Mouse (Mus musculus): ENCODE data around the gene Rxfp4. TPM values are rescaled to one million over a fixed set of nuclear protein-coding genes. Genes with fewer than 3 reads are reported as not detected.
"Not testable (repeated sequence)": the region's sequence is repeated elsewhere in the genome, so short reads cannot be mapped to it uniquely, and the experiment has no call there.

Gene Rxfp4
- polyA plus RNA-seq, 1 experiment from 2014 or later: not detected

DNA sequence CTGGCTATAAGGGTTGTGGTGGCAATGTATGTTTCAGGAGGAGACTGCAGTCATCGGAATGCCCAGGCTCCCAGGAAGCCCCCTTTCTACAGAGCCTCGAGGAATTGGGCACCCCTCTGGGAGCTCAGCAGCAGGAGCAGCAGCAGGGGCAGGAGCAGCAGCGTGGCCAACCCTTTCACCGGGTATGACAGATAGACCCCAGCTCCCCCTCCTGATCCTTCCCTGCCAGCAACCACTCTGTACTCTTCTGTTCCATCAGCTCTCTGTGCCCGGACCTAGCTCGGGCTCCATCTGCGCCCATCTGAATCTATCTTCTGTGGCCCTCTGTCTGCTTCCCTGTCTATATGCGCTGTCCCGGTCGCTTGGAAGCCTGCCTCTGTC, 45.2 kb downstream of the Rxfp4 start:
- Histone ChIP-seq H3K36me3 (ENCODE audit: control insufficient read depth, insufficient read depth, low read length) (no peaks in the 10 kb centered on the region), H3K4me3 (ENCODE audit: low read length) (peak overlapping the region; percentile 27), H3K27ac (ENCODE audit: low read length) (no peak overlapping the region), H3K9ac (ENCODE audit: low read depth, low read length) (peak overlapping the region; percentile 55), H3K4me1 (ENCODE audit: control insufficient read depth, insufficient read depth, low read length) (peaks cover 6% of the 10 kb centered on the region; the same call in 1 of the 2 replicates), H3K4me2 (ENCODE audit: low read depth, low read length) (peak overlapping the region; percentile 61), H3K27me3 (replicated peaks; ENCODE audit: control insufficient read depth, insufficient read depth, low read length) (no peaks in the 10 kb centered on the region), H3K9me3 (ENCODE audit: control insufficient read depth, low read length) (no peaks in the 10 kb centered on the region)
- WGBS: 25% methylated on average over 10 of the region's 10 CpGs
- peak; percentile 19 for ATAC-seq

DNA sequence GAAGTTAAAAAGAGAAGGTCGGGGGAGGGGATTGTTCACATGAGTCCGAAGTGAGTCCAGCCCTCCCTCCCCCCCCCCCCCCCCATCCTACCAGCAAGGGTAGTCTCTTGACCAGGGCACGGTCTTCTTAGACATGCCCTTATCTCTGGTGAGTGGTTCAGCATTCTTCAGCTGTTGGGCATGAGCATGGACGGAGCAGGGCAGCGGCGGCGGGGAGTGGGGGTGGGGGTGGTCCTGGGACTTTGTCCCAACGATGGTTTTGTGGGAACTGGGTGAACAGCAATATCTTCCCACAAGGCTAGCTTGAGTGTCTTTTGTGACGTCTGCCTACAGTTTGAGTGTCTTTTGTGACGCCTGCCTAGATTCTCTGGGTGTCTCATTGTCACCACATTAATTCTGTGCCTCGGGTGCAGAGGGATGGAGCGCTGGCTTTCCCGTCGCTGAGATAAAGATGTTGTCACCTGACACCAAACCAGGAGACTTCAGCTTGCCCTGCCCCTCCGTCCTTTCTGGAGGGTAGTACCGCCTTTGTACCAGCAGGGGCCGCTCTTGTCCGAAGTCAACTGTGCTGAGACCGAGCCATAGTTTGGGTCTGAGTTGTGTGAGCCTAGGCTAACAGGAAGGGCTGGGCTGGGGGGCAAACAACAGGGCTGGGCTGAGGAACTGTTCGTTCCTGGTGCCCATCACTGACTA, 45.7 kb downstream of the Rxfp4 start:
- peak overlapping the region; percentile 61 for H3K4me2 ChIP-seq (ENCODE audit: low read depth, low read length)
- peak; percentile 89 for ATAC-seq
- H3K36me3 ChIP-seq (ENCODE audit: control insufficient read depth, insufficient read depth, low read length): no peaks in the 10 kb centered on the region
- WGBS: under 1% methylated on average over 20 of the region's 20 CpGs
- peaks cover 6% of the 10 kb centered on the region; the same call in 1 of the 2 replicates for H3K4me1 ChIP-seq (ENCODE audit: control insufficient read depth, insufficient read depth, low read length)
- peak overlapping the region; percentile 55 for H3K9ac ChIP-seq (ENCODE audit: low read depth, low read length)
- no peaks in the 10 kb centered on the region for H3K9me3 ChIP-seq (ENCODE audit: control insufficient read depth, low read length)
- H3K27me3 ChIP-seq (replicated peaks; ENCODE audit: control insufficient read depth, insufficient read depth, low read length): no peaks in the 10 kb centered on the region
- H3K27ac ChIP-seq (ENCODE audit: low read length): no peak overlapping the region
- H3K4me3 ChIP-seq (ENCODE audit: low read length): peak overlapping the region; percentile 27

DNA sequence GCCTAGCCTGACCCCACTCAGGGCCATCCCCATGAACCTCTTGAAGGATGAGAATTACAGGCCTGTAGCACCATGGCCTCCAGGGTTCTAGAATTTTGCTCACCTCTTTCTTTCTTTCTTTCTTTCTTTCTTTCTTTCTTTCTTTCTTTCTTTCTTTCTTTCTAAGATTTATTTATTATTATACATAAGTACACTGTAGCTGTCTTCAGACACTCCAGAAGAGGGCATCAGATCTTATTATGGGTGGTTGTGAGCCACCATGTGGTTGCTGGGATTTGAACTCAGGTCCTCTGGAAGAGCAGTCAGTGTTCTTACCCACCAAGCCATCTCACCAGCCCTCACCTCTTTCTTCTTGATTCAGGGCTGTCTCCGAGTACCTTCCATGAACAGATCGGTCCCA, 47.3 kb downstream of the Rxfp4 start, which contains the start of gene Arhgef2:
Gene Arhgef2, plus strand, starts transcription at position 301 of the 400 bp plus-strand sequence.
- H3K9ac ChIP-seq (ENCODE audit: low read depth, low read length); H3K27ac ChIP-seq (ENCODE audit: low read length); H3K4me2 ChIP-seq (ENCODE audit: low read depth, low read length); H3K4me1 ChIP-seq (ENCODE audit: control insufficient read depth, insufficient read depth, low read length); ATAC-seq; H3K9me3 ChIP-seq (ENCODE audit: control insufficient read depth, low read length); H3K27me3 ChIP-seq (replicated peaks; ENCODE audit: control insufficient read depth, insufficient read depth, low read length); H3K36me3 ChIP-seq (ENCODE audit: control insufficient read depth, insufficient read depth, low read length); H3K4me3 ChIP-seq (ENCODE audit: low read length): not testable (repeated sequence)
- WGBS: 85% methylated on average over 2 of the region's 2 CpGs

DNA sequence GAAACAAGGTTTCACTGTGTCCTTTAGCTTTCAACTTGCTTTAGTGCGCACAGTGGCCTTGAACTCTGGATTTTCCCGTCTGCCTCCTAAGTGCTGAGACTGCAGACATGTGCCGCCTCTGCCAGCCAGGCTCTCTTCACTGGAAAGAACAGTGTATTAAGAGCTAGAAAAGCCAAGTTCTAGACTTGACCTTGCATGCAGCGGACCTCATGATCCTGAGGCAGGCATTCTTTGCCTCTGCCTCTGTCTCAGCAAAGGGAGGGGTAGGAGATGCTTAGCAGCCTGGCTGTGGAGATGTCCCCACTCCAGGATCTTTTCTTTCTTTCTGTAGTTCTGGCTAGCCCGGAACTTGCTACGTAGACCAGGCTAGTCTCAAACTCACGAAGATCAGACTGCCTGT, 48.1 kb downstream of the Rxfp4 start:
- H3K36me3 ChIP-seq (ENCODE audit: control insufficient read depth, insufficient read depth, low read length): no peaks in the 10 kb centered on the region
- WGBS: 88% methylated on average over 7 of the region's 7 CpGs
- no peak overlapping the region for H3K4me3 ChIP-seq (ENCODE audit: low read length)
- H3K9me3 ChIP-seq (ENCODE audit: control insufficient read depth, low read length): no peaks in the 10 kb centered on the region
- H3K4me2 ChIP-seq (ENCODE audit: low read depth, low read length): no peak overlapping the region
- H3K27ac ChIP-seq (ENCODE audit: low read length): no peak overlapping the region
- peaks cover 6% of the 10 kb centered on the region; the same call in 1 of the 2 replicates for H3K4me1 ChIP-seq (ENCODE audit: control insufficient read depth, insufficient read depth, low read length)
- H3K27me3 ChIP-seq (replicated peaks; ENCODE audit: control insufficient read depth, insufficient read depth, low read length): no peaks in the 10 kb centered on the region
- no peak overlapping the region for H3K9ac ChIP-seq (ENCODE audit: low read depth, low read length)
- no peak for ATAC-seq

DNA sequence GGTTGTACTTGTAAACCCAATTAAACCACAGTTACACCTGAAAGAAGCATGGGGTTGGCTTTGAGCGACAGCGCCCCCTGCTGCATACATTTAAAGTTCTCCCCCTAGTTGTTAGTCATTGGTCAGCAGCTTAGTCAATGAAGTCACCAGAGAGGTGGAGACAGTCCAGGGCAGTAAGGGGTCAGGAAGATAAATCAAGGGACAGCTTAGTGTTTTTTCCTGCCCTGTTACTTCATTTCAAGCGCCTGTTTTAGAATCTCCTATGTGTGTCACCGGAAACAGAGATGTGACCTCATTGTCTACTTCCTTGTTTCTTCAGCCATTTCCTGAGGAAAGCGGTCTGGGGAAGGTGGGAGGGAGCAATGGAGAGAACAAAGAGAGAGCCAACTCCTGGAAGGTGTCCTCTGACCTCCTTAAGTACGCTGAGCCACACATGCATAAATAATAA, 49.2 kb downstream of the Rxfp4 start:
- peak; percentile 53 for ATAC-seq
- Histone ChIP-seq H3K27ac (ENCODE audit: low read length) (no peak overlapping the region), H3K27me3 (replicated peaks; ENCODE audit: control insufficient read depth, insufficient read depth, low read length) (no peaks in the 10 kb centered on the region), H3K4me1 (ENCODE audit: control insufficient read depth, insufficient read depth, low read length) (peaks cover 6% of the 10 kb centered on the region; the same call in 1 of the 2 replicates), H3K9ac (ENCODE audit: low read depth, low read length) (no peak overlapping the region), H3K4me2 (ENCODE audit: low read depth, low read length) (no peak overlapping the region), H3K4me3 (ENCODE audit: low read length) (no peak overlapping the region), H3K9me3 (ENCODE audit: control insufficient read depth, low read length) (no peaks in the 10 kb centered on the region), H3K36me3 (ENCODE audit: control insufficient read depth, insufficient read depth, low read length) (no peaks in the 10 kb centered on the region)
- WGBS: 26% methylated on average over 6 of the region's 6 CpGs

DNA sequence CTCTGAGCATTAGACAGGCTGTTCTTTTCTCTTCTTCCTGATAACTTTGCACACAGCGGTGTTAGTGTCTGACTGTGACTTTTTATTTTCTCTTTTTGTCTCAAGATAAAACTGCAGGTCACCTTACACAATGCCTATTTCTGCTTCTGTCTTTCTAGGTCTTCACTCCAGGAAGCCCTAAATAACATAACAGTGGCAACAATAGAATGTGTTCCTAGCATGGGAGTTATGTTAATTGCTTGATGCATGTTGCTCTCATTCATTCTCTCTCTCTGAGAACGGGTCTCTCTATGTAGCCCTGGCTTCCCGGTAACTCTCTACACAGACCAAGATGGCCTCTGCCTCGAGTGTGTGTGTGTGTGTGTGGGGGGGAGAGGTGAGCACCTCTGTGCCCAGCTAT, 50.5 kb downstream of the Rxfp4 start:
- H3K4me3 ChIP-seq (ENCODE audit: low read length): no peak overlapping the region
- no peaks in the 10 kb centered on the region for H3K27me3 ChIP-seq (replicated peaks; ENCODE audit: control insufficient read depth, insufficient read depth, low read length)
- no peak for ATAC-seq
- H3K9me3 ChIP-seq (ENCODE audit: control insufficient read depth, low read length): no peaks in the 10 kb centered on the region
- H3K9ac ChIP-seq (ENCODE audit: low read depth, low read length): no peak overlapping the region
- no peaks in the 10 kb centered on the region for H3K36me3 ChIP-seq (ENCODE audit: control insufficient read depth, insufficient read depth, low read length)
- peaks cover 3% of the 10 kb centered on the region; the same call in 1 of the 2 replicates for H3K4me1 ChIP-seq (ENCODE audit: control insufficient read depth, insufficient read depth, low read length)
- no peak overlapping the region for H3K4me2 ChIP-seq (ENCODE audit: low read depth, low read length)
- 70% methylated on average over 4 of the region's 4 CpGs for WGBS
- no peak overlapping the region for H3K27ac ChIP-seq (ENCODE audit: low read length)

Other genes with a start within 250 kb of the Rxfp4 start
- gene Pmf1, start 242.8 kb downstream of the Rxfp4 start, polyA plus RNA-seq (2015; fragmentation: Nextera tagmentation; extraction: Ambion mirVana): 112 and 129 TPM in 2 replicates
- 20.4 and 21.8 TPM in 2 replicates for gene Slc25a44, start 228.0 kb downstream of the Rxfp4 start, polyA plus RNA-seq (2015; fragmentation: Nextera tagmentation; extraction: Ambion mirVana)
- gene Sema4a, start 192.0 kb downstream of the Rxfp4 start, polyA plus RNA-seq (2015; fragmentation: Nextera tagmentation; extraction: Ambion mirVana): 60.9 and 71.1 TPM in 2 replicates
- 126 and 127 TPM in 2 replicates for gene Lmna, start 143.2 kb downstream of the Rxfp4 start, polyA plus RNA-seq (2015; fragmentation: Nextera tagmentation; extraction: Ambion mirVana)
- 6.5 and 7.3 TPM in 2 replicates for gene Mex3a, start 120.7 kb downstream of the Rxfp4 start, polyA plus RNA-seq (2015; fragmentation: Nextera tagmentation; extraction: Ambion mirVana)
- gene Rab25, start 104.8 kb downstream of the Rxfp4 start, polyA plus RNA-seq (2015; fragmentation: Nextera tagmentation; extraction: Ambion mirVana): 102 and 109 TPM in 2 replicates
- 244 and 256 TPM in 2 replicates for gene Lamtor2, start 100.1 kb downstream of the Rxfp4 start, polyA plus RNA-seq (2015; fragmentation: Nextera tagmentation; extraction: Ambion mirVana)
- gene Ubqln4, start 99.4 kb downstream of the Rxfp4 start, polyA plus RNA-seq (2015; fragmentation: Nextera tagmentation; extraction: Ambion mirVana): 37.2 and 38.9 TPM in 2 replicates
- gene Ssr2, start 77.3 kb downstream of the Rxfp4 start, polyA plus RNA-seq (2015; fragmentation: Nextera tagmentation; extraction: Ambion mirVana): 371 and 377 TPM in 2 replicates
- 41.5 and 43.7 TPM in 2 replicates for gene Arhgef2, start 47.2 kb downstream of the Rxfp4 start, polyA plus RNA-seq (2015; fragmentation: Nextera tagmentation; extraction: Ambion mirVana)
- gene Khdc4, start 32.7 kb upstream of the Rxfp4 start, polyA plus RNA-seq (2015; fragmentation: Nextera tagmentation; extraction: Ambion mirVana): 61.1 and 61.5 TPM in 2 replicates
- gene Rit1, start 63.7 kb upstream of the Rxfp4 start, polyA plus RNA-seq (2015; fragmentation: Nextera tagmentation; extraction: Ambion mirVana): 48.9 and 50.3 TPM in 2 replicates
- gene Syt11, start 122.0 kb upstream of the Rxfp4 start, polyA plus RNA-seq (2015; fragmentation: Nextera tagmentation; extraction: Ambion mirVana): 15.8 and 18.8 TPM in 2 replicates
- 6.6 and 7.0 TPM in 2 replicates for gene Gon4l, start 182.1 kb upstream of the Rxfp4 start, polyA plus RNA-seq (2015; fragmentation: Nextera tagmentation; extraction: Ambion mirVana)